Mouse (Mus musculus) urinary bladder, postnatal 14 days (tissue): Measurements from ENCODE around the gene Pdcd11.
A peak's percentile ranks its signal among the peaks of the same experiment; 100 is the strongest.
"Not testable (repeated sequence)": the region's sequence is repeated elsewhere in the genome, so short reads cannot be mapped to it uniquely, and the experiment has no call there.

Experiments used
- DNase-seq: peaks from one replicate; pipeline ENCODE4 v3.0.0; 2021; ENCODE audit warnings: low spot score

The Pdcd11 gene

GRCm38 (mm10) chr19:47128164-47128563 lies 37.6 kb downstream of the Pdcd11 start:
- DNase-seq = no peak

GRCm38 (mm10) chr19:47128835-47129234 lies 38.3 kb downstream of the Pdcd11 start:
- DNase-seq = no peak

GRCm38 (mm10) chr19:47130551-47131125 lies 40.1 kb downstream of the Pdcd11 start:
- no peak for DNase-seq

- DNase-seq = no peak
Observed at GRCm38 (mm10) chr19:47133161-47133560, 42.6 kb downstream of the Pdcd11 start.

GRCm38 (mm10) chr19:47135568-47135967 lies 45.0 kb downstream of the Pdcd11 start:
- DNase-seq = no peak

DNA sequence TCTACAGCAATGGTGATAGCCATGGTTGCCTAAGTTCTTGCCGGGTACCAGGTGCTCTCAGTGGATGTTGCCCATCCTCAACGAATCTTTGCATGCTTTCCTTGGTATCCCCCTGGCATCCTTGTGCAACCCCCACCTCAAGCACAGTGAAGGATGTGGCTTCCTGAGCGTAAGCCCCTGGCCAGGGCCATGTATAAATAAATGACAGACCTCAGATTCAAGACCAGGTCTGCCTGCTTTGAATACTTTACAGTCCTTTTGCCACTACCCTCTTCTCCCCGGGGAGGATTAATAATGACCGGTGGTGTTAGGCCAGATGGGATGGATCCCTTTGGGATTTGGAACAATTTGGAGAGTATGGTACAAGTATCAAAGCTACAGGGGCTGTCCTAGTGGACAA lies 45.6 kb downstream of the Pdcd11 start:
- no peak for DNase-seq

DNA sequence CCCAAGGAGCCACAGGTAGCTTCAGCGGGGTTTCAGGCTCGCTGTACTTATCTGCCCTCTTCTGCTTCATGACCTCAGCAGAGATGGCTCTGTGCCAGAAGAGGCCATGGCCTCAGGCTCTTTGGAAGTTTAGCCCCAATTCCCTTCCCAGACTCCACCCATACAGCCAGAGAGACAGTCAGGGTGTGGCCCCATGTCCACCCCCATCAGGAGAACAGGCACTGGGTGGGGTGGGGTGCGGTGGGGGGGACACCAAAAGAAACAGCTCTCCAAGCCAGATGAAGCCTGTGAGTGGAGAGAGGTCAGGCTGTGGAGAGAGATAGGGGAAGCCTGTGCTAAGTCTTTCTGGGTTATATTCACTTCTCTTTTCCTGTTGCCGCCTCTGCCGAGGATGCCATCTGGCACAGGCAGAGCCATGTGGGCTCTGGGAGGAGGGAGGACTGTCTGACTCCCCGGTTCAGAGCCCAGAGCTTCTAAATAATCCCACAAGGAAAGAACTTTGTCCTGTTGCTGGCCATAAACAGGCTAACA lies 46.5 kb downstream of the Pdcd11 start:
- DNase-seq = peak; percentile 62

- peak; percentile 58 for DNase-seq
Observed at GRCm38 (mm10) chr19:47137771-47138421, 47.3 kb downstream of the Pdcd11 start, which contains the start of gene Calhm2. TSS of gene Calhm2 (minus strand) at chr19:47138294.

GRCm38 (mm10) chr19:47139611-47140010 lies 49.0 kb downstream of the Pdcd11 start:
- not testable (repeated sequence) for DNase-seq

GRCm38 (mm10) chr19:47142438-47142837 lies 51.9 kb downstream of the Pdcd11 start:
- DNase-seq = no peak

GRCm38 (mm10) chr19:47144154-47144553 lies 53.6 kb downstream of the Pdcd11 start, which contains the start of gene Calhm1:
TSS of gene Calhm1 (minus strand) at chr19:47144254.
- no peak for DNase-seq

DNA sequence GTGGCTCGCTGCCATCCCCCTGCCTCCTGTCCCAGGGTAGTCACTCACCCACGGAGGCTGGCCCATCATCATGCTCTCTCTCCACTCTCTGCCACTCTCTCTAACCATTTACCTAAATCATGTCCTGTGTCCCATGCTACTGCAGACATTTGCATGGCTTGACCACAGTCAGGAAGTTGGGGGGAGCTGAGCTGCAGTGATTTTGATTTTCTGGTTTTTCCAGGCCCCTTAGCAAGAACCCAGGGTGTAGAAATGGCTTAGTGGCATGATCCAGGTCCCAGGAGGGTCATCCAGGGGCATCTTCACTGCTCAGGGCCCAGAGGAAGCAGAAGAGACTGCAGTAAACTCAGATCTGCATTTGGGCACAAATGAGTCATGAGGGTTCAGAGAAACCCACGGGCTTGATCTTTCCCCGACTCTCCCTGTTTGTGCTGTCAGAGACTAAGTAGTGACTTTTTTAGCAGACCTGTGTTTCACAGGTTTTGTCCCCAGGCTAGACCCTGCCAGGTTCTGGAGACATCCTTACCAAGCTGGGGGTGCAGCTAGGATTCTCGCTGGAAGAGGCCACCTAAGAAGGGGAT lies 57.8 kb downstream of the Pdcd11 start:
- no peak for DNase-seq

GRCm38 (mm10) chr19:47149854-47150253 lies 59.3 kb downstream of the Pdcd11 start:
- no peak for DNase-seq

DNA sequence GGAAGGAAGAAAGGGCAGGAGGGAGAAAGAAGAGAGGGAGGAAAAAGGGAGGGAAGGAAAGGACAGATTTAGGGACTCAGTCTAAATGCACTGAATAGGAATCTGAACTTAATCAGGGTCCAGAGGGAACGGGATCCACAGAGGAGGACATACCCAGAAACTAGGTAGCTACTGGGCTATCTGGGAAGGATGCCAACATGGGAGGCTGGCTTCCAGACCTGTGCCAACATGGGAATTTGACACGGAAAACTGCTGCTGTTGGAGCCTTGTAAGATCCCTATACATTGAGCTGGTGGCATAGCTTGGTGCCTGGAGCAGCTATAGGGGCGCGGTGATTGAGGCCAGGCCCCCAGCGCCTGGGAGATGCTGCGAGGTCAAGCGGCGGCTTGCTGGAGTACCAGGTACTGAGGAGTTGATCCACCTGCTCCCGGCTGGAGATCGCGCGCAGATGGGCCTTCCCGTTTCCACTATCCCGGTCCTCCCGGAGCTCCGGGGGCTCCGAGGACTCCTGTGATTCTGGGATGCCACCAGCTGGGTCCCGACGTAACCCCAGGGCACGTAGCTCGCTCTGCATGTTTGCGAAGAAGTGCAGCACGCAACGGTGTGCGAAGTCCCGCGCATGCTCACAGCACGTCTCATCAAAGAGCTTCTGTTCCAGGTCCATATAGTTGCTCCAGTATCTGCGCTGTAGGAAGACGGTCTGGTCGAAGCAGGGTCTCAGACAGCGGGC lies 60.9 kb downstream of the Pdcd11 start:
- no peak for DNase-seq

- DNase-seq = no peak
Observed at GRCm38 (mm10) chr19:47152062-47152369, 61.4 kb downstream of the Pdcd11 start.

- no peak for DNase-seq
Observed at GRCm38 (mm10) chr19:47153767-47154166, 63.2 kb downstream of the Pdcd11 start.

GRCm38 (mm10) chr19:47157664-47158063 lies 67.1 kb downstream of the Pdcd11 start, which contains the start of gene Calhm3:
TSS of gene Calhm3 (minus strand) at chr19:47157764.
- no peak for DNase-seq

GRCm38 (mm10) chr19:47161669-47162068 lies 71.1 kb downstream of the Pdcd11 start:
- no peak for DNase-seq

- DNase-seq = no peak
Observed at GRCm38 (mm10) chr19:47163176-47163744, 72.7 kb downstream of the Pdcd11 start.

GRCm38 (mm10) chr19:47166758-47167157 lies 76.2 kb downstream of the Pdcd11 start:
- DNase-seq = no peak

DNA sequence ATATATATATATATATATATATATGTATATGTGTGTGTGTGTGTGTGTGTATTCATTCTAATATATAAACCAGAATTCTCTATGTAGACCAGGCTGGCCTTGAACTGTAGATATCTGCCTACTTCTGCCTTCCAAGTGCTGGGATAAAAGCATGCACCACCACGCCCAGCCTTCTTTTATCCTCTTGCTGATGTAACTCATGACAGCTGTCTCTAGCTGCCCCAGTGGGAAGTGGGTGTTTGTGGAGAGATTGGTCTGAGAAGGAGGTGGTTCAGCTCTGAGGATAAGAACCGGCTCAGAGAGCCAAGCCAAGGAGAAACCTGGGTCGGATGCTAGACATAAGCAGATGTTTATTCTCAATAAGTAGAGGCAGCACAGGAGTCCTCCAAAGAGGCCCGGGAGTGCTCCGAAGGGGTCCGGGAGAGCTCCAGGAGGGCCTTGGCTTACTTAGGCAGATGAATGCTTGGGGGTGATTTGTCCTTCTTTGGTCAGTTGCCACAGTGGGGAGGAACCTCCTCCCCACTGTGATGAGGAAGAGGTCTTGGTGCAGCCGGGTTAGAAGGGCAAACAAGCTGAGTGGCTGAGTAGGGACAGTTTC lies 77.1 kb downstream of the Pdcd11 start:
- no peak for DNase-seq

DNA sequence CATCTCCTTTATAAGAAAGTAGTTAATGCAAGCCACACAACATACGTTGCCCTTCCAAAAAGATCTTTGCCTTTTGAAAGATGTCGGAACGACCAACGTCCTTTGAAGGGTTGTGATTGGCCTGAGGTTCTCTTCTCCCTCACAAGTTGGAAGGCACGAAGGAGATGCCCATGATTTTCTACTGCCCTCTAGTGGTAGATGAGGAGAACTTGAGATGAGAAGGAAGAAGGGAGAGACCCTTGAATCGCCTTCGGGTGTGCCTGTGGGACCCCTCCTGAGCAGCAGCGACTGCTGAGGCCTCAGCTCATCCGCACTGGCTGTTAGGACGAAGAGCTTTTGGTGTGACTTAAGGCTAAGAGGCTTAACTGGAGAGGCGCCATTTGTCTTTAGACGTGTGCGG lies 77.7 kb downstream of the Pdcd11 start:
- DNase-seq = no peak
